Mouse (Mus musculus): ENCODE results near the gene Htt.
A peak's percentile ranks its signal among the peaks of the same experiment; 100 is the strongest.

Gene Htt

DNA sequence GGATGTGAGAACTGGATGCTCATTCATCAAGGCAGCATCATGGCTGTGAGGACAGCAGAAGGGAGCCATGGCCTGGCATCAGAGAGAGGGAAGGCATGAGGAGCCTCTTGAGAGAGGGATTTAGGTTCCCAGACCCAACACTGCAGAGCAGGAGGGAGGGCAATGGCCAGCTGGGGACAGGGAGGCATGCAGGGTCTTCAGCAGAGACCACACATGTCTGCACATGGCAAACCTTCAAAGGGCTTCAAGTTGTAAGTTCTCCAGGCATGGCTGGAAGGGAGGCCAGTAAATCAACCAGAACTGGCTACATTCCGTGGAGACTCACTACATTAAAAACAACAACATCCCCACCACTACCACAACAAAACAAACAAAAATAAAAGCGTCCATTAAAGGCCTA, 169.6 kb downstream of the Htt start:
- DNase-seq (ENCODE audit: low read depth, low spot score): no peak

DNA sequence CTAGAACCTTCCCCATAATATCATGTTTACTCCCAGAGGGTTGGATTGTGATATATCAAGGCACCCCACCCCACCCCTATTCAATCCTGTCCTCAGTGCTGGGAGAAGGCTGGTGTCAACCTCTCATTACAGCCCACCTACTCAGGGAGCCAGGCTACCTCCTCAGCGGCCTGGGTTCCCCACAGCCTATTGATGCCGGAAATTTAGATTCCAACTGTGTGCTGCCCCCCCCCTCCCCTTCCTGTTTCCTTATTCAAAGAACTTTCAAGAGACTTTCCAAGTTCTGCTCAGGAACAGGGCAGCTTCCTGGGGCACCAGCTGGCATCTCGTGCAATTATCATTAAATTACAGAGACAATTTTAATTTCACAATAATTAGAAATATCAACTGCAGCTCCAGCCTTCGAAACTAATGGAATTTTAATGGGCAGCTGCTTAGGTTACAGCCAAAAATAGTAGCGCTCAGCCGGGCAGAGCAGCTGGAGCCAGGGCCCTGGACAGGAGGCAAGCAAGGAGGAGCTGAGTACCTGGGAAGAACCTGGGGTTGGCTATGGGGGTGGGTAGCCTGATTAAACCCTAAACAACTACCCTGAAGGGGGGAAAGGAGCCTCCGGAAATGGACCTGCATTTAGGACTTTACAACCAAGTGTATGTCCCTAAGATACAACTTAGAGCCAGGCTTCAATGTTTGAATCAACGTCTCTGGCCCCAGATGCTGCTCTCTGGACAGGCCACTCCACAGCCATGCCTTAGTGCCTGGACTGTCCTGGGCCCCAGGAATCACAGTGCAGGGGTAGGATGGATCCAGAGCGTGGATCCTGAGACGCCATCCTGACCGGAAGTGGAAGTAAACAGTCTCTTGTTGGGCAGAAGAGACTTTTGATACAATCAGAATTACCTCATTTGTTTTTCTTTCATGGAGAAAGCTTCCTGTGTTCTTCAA, 170.2 kb downstream of the Htt start:
- no peak for DNase-seq (ENCODE audit: low read depth, low spot score)

GRCm38 (mm10) chr5:34932458-34932806, 170.9 kb downstream of the Htt start:
- DNase-seq (ENCODE audit: low read depth, low spot score): no peak

- no peak for DNase-seq (ENCODE audit: low read depth, low spot score)
Observed at GRCm38 (mm10) chr5:34933461-34933860, 171.9 kb downstream of the Htt start.

GRCm38 (mm10) chr5:34941710-34942470, 180.3 kb downstream of the Htt start:
- no peak for DNase-seq (ENCODE audit: low read depth, low spot score)

GRCm38 (mm10) chr5:34943428-34943827, 181.9 kb downstream of the Htt start:
- no peak for DNase-seq (ENCODE audit: low read depth, low spot score)

- peak; percentile 45 for DNase-seq (ENCODE audit: low read depth, low spot score)
Observed at GRCm38 (mm10) chr5:34948861-34949760, 187.6 kb downstream of the Htt start, which contains the start of gene Rgs12. Rgs12 (plus strand) TSS chr5:34949445.

- DNase-seq (ENCODE audit: low read depth, low spot score): no peak
Observed at GRCm38 (mm10) chr5:34949769-34950211, 188.2 kb downstream of the Htt start.

GRCm38 (mm10) chr5:34950486-34951160, 189.1 kb downstream of the Htt start:
- DNase-seq (ENCODE audit: low read depth, low spot score): no peak

DNA sequence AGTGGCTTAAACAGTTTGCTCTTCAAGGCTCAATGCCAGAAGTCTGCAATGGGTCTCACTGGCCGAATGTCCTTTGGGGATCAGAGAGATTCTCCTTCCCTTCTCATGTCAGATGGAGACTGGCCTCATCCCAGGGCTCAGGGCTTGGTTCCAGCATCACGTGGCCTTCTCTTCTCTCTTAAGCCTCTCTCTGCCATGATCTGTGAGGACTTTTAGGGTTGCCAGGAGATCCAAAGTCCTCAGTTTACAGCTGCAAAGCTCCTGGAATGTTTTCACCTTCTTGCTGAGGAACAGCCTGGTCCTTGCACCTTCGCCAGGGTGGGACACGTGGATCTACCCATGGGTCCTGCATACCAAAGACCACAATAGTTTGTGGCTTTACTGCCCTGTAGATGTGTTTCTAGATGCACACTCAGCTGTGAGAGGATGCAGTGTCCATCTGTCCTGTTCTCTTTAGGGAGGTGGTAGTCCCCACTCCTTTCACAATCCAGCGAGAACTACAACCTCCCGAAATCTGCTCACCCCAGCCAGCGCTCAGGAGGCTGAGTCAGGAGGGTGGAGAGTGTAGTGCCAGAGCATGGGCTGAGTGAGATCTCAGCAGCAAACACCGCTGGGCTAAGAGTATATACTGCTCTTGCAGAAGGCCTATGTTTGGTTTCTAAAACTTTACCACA, 189.8 kb downstream of the Htt start:
- DNase-seq (ENCODE audit: low read depth, low spot score): no peak

DNA sequence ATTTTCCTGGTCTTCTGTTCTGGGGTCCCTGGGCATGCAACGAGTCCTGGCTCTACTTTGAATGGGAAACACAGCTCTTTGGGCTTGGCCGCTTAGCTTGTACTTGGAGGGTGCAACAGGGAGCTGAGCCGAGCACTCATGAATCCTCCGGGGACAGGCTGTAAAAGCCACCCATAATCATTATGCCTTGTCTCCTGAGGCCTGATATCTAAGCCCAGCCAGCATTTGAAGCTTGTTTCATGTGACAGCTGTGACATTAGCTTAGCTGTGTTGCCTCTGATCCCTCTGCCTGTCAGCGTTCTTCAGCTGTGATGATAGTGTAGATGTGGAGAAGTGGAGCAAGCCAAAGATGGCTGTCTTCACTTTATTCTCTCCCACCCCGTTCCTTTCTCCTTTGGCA, 193.0 kb downstream of the Htt start:
- DNase-seq (ENCODE audit: low read depth, low spot score): no peak

- DNase-seq (ENCODE audit: low read depth, low spot score): no peak
Observed at GRCm38 (mm10) chr5:34955630-34956029, 194.1 kb downstream of the Htt start.

DNA sequence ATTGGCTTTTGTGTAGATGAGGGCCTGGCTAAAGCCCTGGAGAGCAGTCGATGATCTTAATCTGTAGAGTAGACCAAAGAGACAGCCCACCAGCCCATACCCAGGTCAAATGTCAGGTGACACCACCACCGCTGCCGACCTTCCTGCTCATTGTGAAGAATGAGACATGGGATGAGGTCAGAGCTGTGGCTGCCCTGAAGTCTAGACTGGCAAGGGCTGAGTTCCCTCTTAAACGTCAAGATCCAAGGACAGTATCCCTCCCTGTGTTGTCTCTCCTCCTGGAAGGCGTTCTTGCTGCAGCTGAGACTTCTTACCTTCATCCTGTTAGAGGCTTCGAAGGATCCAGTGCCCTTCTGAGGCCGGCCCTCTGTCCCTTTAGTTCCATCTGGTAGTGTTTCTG, 194.6 kb downstream of the Htt start:
- no peak for DNase-seq (ENCODE audit: low read depth, low spot score)

DNA sequence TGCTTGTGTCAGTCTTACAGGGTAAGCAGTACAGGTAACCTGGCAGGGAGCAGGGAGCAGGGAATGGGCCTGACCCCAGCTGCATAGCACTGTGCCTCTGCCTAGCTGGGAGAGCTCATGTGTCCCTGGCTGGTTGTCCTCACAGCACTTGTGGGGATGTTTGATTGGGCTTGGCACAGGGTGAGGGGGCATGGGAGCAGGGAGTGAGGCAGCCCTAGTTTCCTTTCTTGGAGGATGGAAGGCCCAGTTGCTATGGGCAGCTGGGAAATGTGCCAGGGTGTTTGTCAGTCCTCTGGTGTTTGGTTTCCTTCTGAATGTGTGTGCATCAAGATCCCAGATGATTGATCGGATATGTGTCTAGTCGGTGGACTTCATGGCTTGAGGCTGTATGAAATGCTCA, 195.5 kb downstream of the Htt start:
- DNase-seq (ENCODE audit: low read depth, low spot score): no peak

- no peak for DNase-seq (ENCODE audit: low read depth, low spot score)
Observed at GRCm38 (mm10) chr5:34960021-34960420, 198.5 kb downstream of the Htt start.
